Mouse (Mus musculus) CH12.LX (cell line): ENCODE data around the gene Egln2. TPM values are rescaled to one million over a fixed set of nuclear protein-coding genes. Genes with fewer than 3 reads are reported as not detected.

Source experiments
- DNase-seq: peaks from one replicate; pipeline ENCODE4 v3.0.0-alpha.2; 2013; ENCODE audit errors: extremely low read depth
- H3K27ac ChIP-seq: 2 replicates; pipeline ENCODE4 v1.5.1; 2012; ENCODE audit warnings: low read depth, mild to moderate bottlenecking, control low read depth, moderate library complexity; ENCODE audit not compliant: insufficient read depth
- H3K27me3 ChIP-seq: replicated peaks from 2 replicates; pipeline ENCODE3; 2012; ENCODE audit warnings: inconsistent platforms
- H3K36me3 ChIP-seq, 2 experiments: replicated peaks in 1 of 2; 2 replicates each; pipeline versions ENCODE3 to v1.6.1; 2012; ENCODE audit warnings: inconsistent platforms in 1 of 2, low read length in 1 of 2, mild to moderate bottlenecking in 1 of 2, mixed read lengths in 1 of 2, moderate library complexity in 1 of 2; ENCODE audit not compliant: control insufficient read depth in 1 of 2, insufficient read depth in 1 of 2
- H3K4me1 ChIP-seq, 2 experiments: 2 replicates each; pipeline ENCODE4 v1.6.1; 2012; ENCODE audit warnings: inconsistent platforms in 1 of 2, moderate library complexity in 1 of 2; ENCODE audit not compliant: insufficient read depth in 2 of 2, control insufficient read depth in 1 of 2
- H3K4me2 ChIP-seq: 2 replicates; pipeline ENCODE4 v1.6.1; 2012; ENCODE audit warnings: low read depth, mild to moderate bottlenecking, control low read depth; ENCODE audit not compliant: poor library complexity, insufficient read depth, severe bottlenecking
- H3K4me3 ChIP-seq, 3 experiments: fragments of 150-350 bp in 1 of 3; sonication (generic) in 1 of 3; replicated peaks in 1 of 3; 2 replicates each; pipeline versions ENCODE3 to v1.5.1; 2011 to 2012; ENCODE audit warnings: low read depth in 2 of 3, low read length in 2 of 3, mild to moderate bottlenecking in 2 of 3, moderate library complexity in 2 of 3, control low read depth in 1 of 3, improper control_type of control experiment in 1 of 3, inconsistent platforms in 1 of 3, mixed read lengths in 1 of 3; ENCODE audit not compliant: poor library complexity in 1 of 3
- H3K79me2 ChIP-seq: replicated peaks from 2 replicates; pipeline ENCODE4 v1.6.1; 2012; ENCODE audit warnings: mild to moderate bottlenecking, moderate library complexity; ENCODE audit not compliant: control insufficient read depth, poor library complexity, insufficient read depth, severe bottlenecking; ENCODE audit errors: extremely low read depth
- H3K9ac ChIP-seq: 2 replicates; pipeline ENCODE4 v1.6.1; 2012; ENCODE audit warnings: low read depth, mild to moderate bottlenecking, control low read depth, moderate library complexity; ENCODE audit not compliant: insufficient read depth
- H3K9me3 ChIP-seq: replicated peaks from 2 replicates; pipeline ENCODE3; 2012; ENCODE audit warnings: low read length, inconsistent platforms, mixed read lengths
- BHLHE40 ChIP-seq: IDR thresholded peaks from 2 replicates; pipeline ENCODE4 v1.6.1; 2011; ENCODE audit warnings: mild to moderate bottlenecking, low read depth, low read length, improper control_type of control experiment
- CHD1 ChIP-seq: IDR thresholded peaks from 2 replicates; pipeline ENCODE4 v1.6.1; 2012; ENCODE audit warnings: low read depth, low read length, improper control_type of control experiment, inconsistent platforms
- CTCF ChIP-seq, 2 experiments: IDR thresholded peaks in 1 of 2; conservative IDR thresholded peaks in 1 of 2; 2 replicates each; pipeline ENCODE4 v1.5.1; 2011 to 2012; ENCODE audit warnings: low read depth in 2 of 2, low read length in 2 of 2, improper control_type of control experiment in 1 of 2, inconsistent platforms in 1 of 2, mild to moderate bottlenecking in 1 of 2, moderate library complexity in 1 of 2
- E2F4 ChIP-seq: IDR thresholded peaks from 2 replicates; pipeline ENCODE4 v1.6.1; 2011; ENCODE audit warnings: low read depth, low read length, improper control_type of control experiment; ENCODE audit not compliant: insufficient replicate concordance
- ELF1 ChIP-seq: IDR thresholded peaks from 2 replicates; pipeline ENCODE4 v1.6.1; 2014; ENCODE audit warnings: low read depth, mild to moderate bottlenecking, inconsistent platforms, low read length, improper control_type of control experiment
- ETS1 ChIP-seq: conservative IDR thresholded peaks from 2 replicates; pipeline ENCODE4 v1.6.1; 2012; ENCODE audit warnings: low read depth, mild to moderate bottlenecking, inconsistent platforms, low read length, improper control_type of control experiment, moderate library complexity
- GABPA ChIP-seq: IDR thresholded peaks from 2 replicates; pipeline ENCODE4 v1.6.1; 2012; ENCODE audit warnings: low read depth, low read length, improper control_type of control experiment, inconsistent platforms; ENCODE audit not compliant: insufficient replicate concordance
- IRF4 ChIP-seq: IDR thresholded peaks from 2 replicates; pipeline ENCODE4 v1.6.1; 2014; ENCODE audit warnings: low read depth, mild to moderate bottlenecking, inconsistent platforms, low read length, improper control_type of control experiment
- JUN ChIP-seq: IDR thresholded peaks from 2 replicates; pipeline ENCODE4 v1.6.1; 2011; ENCODE audit warnings: low read depth, mild to moderate bottlenecking, low read length, improper control_type of control experiment, moderate library complexity; ENCODE audit not compliant: insufficient read depth
- KAT2A ChIP-seq: IDR thresholded peaks from 2 replicates; pipeline ENCODE4 v1.6.1; 2012; ENCODE audit warnings: low read length, improper control_type of control experiment, inconsistent platforms; ENCODE audit not compliant: insufficient replicate concordance
- MAFK ChIP-seq: IDR thresholded peaks from 2 replicates; pipeline ENCODE4 v1.6.1; 2011; ENCODE audit warnings: low read length, improper control_type of control experiment; ENCODE audit not compliant: insufficient replicate concordance
- MAZ ChIP-seq: IDR thresholded peaks from 2 replicates; pipeline ENCODE4 v1.6.1; 2012; ENCODE audit warnings: low read depth, mild to moderate bottlenecking, inconsistent platforms, low read length, improper control_type of control experiment, moderate library complexity
- MEF2A ChIP-seq: IDR thresholded peaks from 2 replicates; pipeline ENCODE4 v1.6.1; 2014; ENCODE audit warnings: low read depth, mild to moderate bottlenecking, inconsistent platforms, low read length, improper control_type of control experiment, borderline replicate concordance
- MYC ChIP-seq: IDR thresholded peaks from 2 replicates; pipeline ENCODE4 v1.6.1; 2011; ENCODE audit warnings: low read depth, mild to moderate bottlenecking, improper control_type of control experiment, low read length
- PAX5 ChIP-seq: IDR thresholded peaks from 2 replicates; pipeline ENCODE4 v1.6.1; 2012; ENCODE audit warnings: low read length, inconsistent platforms, mixed read lengths
- POLR2A ChIP-seq: IDR thresholded peaks from 2 replicates; pipeline ENCODE4 v1.6.1; 2011; ENCODE audit warnings: low read depth, mild to moderate bottlenecking, improper control_type of control experiment, low read length
- POLR2AphosphoS2 ChIP-seq: IDR thresholded peaks from 2 replicates; pipeline ENCODE4 v1.6.1; 2011; ENCODE audit warnings: low read depth, low read length, improper control_type of control experiment
- RAD21 ChIP-seq: IDR thresholded peaks from 2 replicates; pipeline ENCODE4 v1.6.1; 2011; ENCODE audit warnings: low read depth, mild to moderate bottlenecking, low read length, improper control_type of control experiment, moderate library complexity
- SIN3A ChIP-seq: IDR thresholded peaks from 2 replicates; pipeline ENCODE4 v1.6.1; 2012; ENCODE audit warnings: low read length, improper control_type of control experiment, inconsistent platforms
- SMC3 ChIP-seq: IDR thresholded peaks from 2 replicates; pipeline ENCODE4 v1.6.1; 2011; ENCODE audit warnings: low read depth, low read length, improper control_type of control experiment
- TBP ChIP-seq: conservative IDR thresholded peaks from 2 replicates; pipeline ENCODE4 v1.6.1; 2011; ENCODE audit warnings: low read depth, low read length, improper control_type of control experiment
- USF1 ChIP-seq: IDR thresholded peaks from 2 replicates; pipeline ENCODE4 v1.6.1; 2014; ENCODE audit warnings: low read depth, mild to moderate bottlenecking, inconsistent platforms, low read length, improper control_type of control experiment
- USF2 ChIP-seq: conservative IDR thresholded peaks from 2 replicates; pipeline ENCODE4 v1.6.1; 2011; ENCODE audit warnings: low read depth, low read length, improper control_type of control experiment
- ZC3H11A ChIP-seq: IDR thresholded peaks from 2 replicates; pipeline ENCODE4 v1.6.1; 2012; ENCODE audit warnings: low read depth, mild to moderate bottlenecking, inconsistent platforms, low read length, improper control_type of control experiment
- ZKSCAN1 ChIP-seq: IDR thresholded peaks from 2 replicates; pipeline ENCODE4 v1.6.1; 2012; ENCODE audit warnings: low read depth, inconsistent platforms, low read length, improper control_type of control experiment, borderline replicate concordance
- ZNF384 ChIP-seq: IDR thresholded peaks from 2 replicates; pipeline ENCODE4 v1.6.1; 2012; ENCODE audit warnings: low read depth, low read length, improper control_type of control experiment, inconsistent platforms
- dilution Hi-C: fragments of 300-500 bp; cut with MboI; formaldehyde crosslinking; loops from 2 replicates; pipeline ENCODE4 v1.14.3; 2020; ENCODE audit warnings: low sequenced_read_pairs; ENCODE audit not compliant: extremely low pct_unique_long_range_greater_than_20kb, extremely low pct_ligation_motif_present
- in situ Hi-C: fragments of 300-500 bp; cut with MboI; formaldehyde crosslinking; loops from 3 replicates; pipeline ENCODE4 v1.14.3; 2019; ENCODE audit warnings: low sequenced_read_pairs, low pct_ligation_motif_present, low pct_unique_long_range_greater_than_20kb, mixed read lengths
- polyA plus RNA-seq: library from polyadenylated mRNA; unstranded; fragments of >175 nt; gene quantifications from 2 replicates; pipeline ENCODE4 v1.2.1, GENCODE M21; 2012; ENCODE audit warnings: low read depth; ENCODE audit not compliant: insufficient read length
- total RNA-seq, 2 experiments: library from RNA; depleted of rRNA; stranded (reverse); fragments of 300-350 nt in 1 of 2; fragments of >200 nt in 1 of 2; gene quantifications; 2 replicates each; pipeline ENCODE4 v1.2.3; 2012 to 2014

Gene Egln2
- total and polyA plus RNA-seq, 3 experiments, result 37.9 to 115 (median 103) TPM

GRCm38 (mm10) chr7:27174896-27175295 is 8.3 kb upstream of the Egln2 start:
- no peak overlapping the region for H3K9ac ChIP-seq
- no peaks in the 10 kb centered on the region for H3K9me3 ChIP-seq
- no peak overlapping the region for H3K27ac ChIP-seq
- in situ Hi-C loops, result no loop called here
- H3K4me1 ChIP-seq, result peaks cover 0 to 64% of the 10 kb centered on the region in 2 experiments; a peak in 2 of 4 replicates
- dilution Hi-C loops, result no loop called here
- no peaks in the 10 kb centered on the region for H3K27me3 ChIP-seq
- TF ChIP-seq POLR2A (no peak), MYC (no peak), ELF1 (no peak), ZC3H11A (no peak), PAX5 (no peak), SIN3A (no peak), POLR2AphosphoS2 (no peak), TBP (no peak), USF1 (no peak), E2F4 (no peak), MAFK (no peak), MEF2A (no peak), USF2 (no peak)
- TF ChIP-seq, all 38 proteins: peak for 0
- Histone ChIP-seq H3K36me3 (peaks cover 51 to 61% of the 10 kb centered on the region in 2 experiments), H3K79me2 (peaks cover 7% of the 10 kb centered on the region), H3K4me3 (no peak overlapping the region), H3K4me2 (no peak overlapping the region)
- no peak for DNase-seq

GRCm38 (mm10) chr7:27174496-27174895 is 7.9 kb upstream of the Egln2 start:
- Histone ChIP-seq H3K9ac (no peak overlapping the region), H3K36me3 (peaks cover 51 to 64% of the 10 kb centered on the region in 2 experiments), H3K79me2 (peaks cover 7% of the 10 kb centered on the region), H3K27me3 (no peaks in the 10 kb centered on the region), H3K4me3 (no peak overlapping the region), H3K4me2 (no peak overlapping the region), H3K27ac (no peak overlapping the region), H3K4me1 (peaks cover 0 to 65% of the 10 kb centered on the region in 2 experiments; a peak in 2 of 4 replicates), H3K9me3 (no peaks in the 10 kb centered on the region)
- DNase-seq, result no peak
- TF ChIP-seq BHLHE40, result no peak
- TF ChIP-seq KAT2A, result no peak
- no peak for TF ChIP-seq GABPA
- TF ChIP-seq JUN, result no peak
- TF ChIP-seq ELF1, result no peak
- no peak for TF ChIP-seq CHD1
- TF ChIP-seq IRF4, result no peak
- TF ChIP-seq ZC3H11A, result no peak
- no peak for TF ChIP-seq ZKSCAN1
- no peak for TF ChIP-seq SMC3
- no peak for TF ChIP-seq RAD21
- no peak for TF ChIP-seq MAFK
- TF ChIP-seq ZNF384, result no peak
- TF ChIP-seq CTCF (conservative IDR thresholded peaks at IDR 0.05 in 1 of 2, IDR thresholded peaks at IDR 0.05 in 1 of 2; ENCODE audit: low read depth in 2 of 2, low read length in 2 of 2), result no peak
- TF ChIP-seq ETS1, result no peak
- TF ChIP-seq USF2, result no peak
- no peak for TF ChIP-seq MAZ
- TF ChIP-seq USF1, result no peak
- in situ Hi-C loops, result no loop called here
- dilution Hi-C loops, result no loop called here
